Mouse (Mus musculus) midbrain, embryonic 10.5 days (tissue): ENCODE measurements around the gene Mmp10. TPM values are rescaled to one million over a fixed set of nuclear protein-coding genes. Genes with fewer than 3 reads are reported as not detected.

ENCODE experiments used
- DNase-seq: peaks from one replicate; pipeline ENCODE4 v3.0.0-alpha.2; 2017; ENCODE audit warnings: low spot score
- H3K27ac ChIP-seq: fragments of 300-500 bp; sonication (generic); replicated peaks from 2 replicates; pipeline ENCODE4 v1.5.1; 2016; ENCODE audit warnings: mild to moderate bottlenecking
- H3K27me3 ChIP-seq: fragments of 300-500 bp; sonication (generic); 2 replicates; pipeline ENCODE4 v1.6.1; 2016; ENCODE audit warnings: low read depth, mild to moderate bottlenecking; ENCODE audit not compliant: poor library complexity, severe bottlenecking
- H3K36me3 ChIP-seq: fragments of 300-500 bp; sonication (generic); 2 replicates; pipeline ENCODE4 v1.6.1; 2016; ENCODE audit warnings: mild to moderate bottlenecking, moderate library complexity
- H3K4me1 ChIP-seq: fragments of 300-500 bp; sonication (generic); 2 replicates; pipeline ENCODE4 v1.6.1; 2016
- H3K4me3 ChIP-seq: fragments of 300-500 bp; sonication (generic); 2 replicates; pipeline ENCODE4 v1.5.1; 2016; ENCODE audit warnings: mild to moderate bottlenecking, moderate library complexity
- H3K9me3 ChIP-seq: fragments of 300-500 bp; sonication (generic); replicated peaks from 2 replicates; pipeline ENCODE4 v1.6.1; 2016; ENCODE audit warnings: mild to moderate bottlenecking
- WGBS: fragments of 180-500 bp; shearing (Covaris S2); methylation state at CpG from one replicate; pipeline ENCODE4 v1.1.7; 2016; 5-methylcytosine and 5-hydroxymethylcytosine counted together
- polyA plus RNA-seq: library from polyadenylated mRNA; unstranded; fragments of >200 nt; fragmentation: Nextera tagmentation; extraction: Ambion mirVana; gene quantifications from 2 replicates; pipeline ENCODE4 v1.2.1, GENCODE M21; 2016

Mmp10 gene
- polyA plus RNA-seq, 1 experiment from 2014 or later: not detected

DNA sequence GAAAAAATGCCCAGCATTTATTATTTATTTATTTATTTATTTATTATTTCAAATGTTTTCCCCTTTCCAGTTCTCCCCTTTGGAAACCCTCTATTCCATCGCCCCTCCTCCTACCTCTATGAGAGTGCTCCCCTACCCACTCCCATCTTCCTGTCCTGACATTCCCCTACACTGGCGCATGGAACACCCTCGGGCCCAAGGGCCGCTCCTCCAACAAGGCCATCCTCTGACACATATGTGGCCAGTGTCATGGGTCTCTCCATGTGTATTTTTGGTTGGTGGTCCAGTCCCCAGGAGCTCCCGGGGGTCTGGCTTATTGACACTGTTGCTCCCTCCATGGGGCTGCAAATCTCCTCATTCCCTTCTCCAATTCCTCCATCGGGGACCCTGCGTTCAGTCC lies 43.8 kb downstream of the Mmp10 start:
- Histone ChIP-seq H3K4me3 (no peak overlapping the region), H3K9me3 (no peaks in the 10 kb centered on the region), H3K4me1 (no peaks in the 10 kb centered on the region), H3K27ac (no peak overlapping the region), H3K27me3 (no peaks in the 10 kb centered on the region), H3K36me3 (no peaks in the 10 kb centered on the region)
- no peak for DNase-seq
- WGBS: 85% methylated on average over 7 of the region's 7 CpGs

DNA sequence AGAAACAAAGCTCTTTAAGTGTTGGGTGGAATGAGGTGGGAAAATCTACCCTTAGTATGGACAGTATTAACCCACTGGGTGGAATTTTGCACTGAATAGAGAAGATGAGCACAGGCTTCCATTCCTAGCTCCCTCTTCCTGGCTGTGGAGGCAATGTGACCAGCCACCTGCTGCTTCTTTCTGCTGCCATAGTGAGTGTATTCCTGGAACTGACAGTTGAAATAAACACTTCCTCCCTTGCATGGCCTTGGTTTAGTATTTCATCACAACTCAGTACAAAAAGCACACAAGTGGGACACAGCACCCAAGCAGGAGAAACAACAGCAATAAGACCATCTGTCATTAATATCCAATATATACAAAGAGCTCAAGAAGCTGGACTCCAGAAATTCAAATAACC lies 49.8 kb downstream of the Mmp10 start:
- Histone ChIP-seq H3K4me3 (no peak overlapping the region), H3K27me3 (no peaks in the 10 kb centered on the region), H3K27ac (no peak overlapping the region), H3K36me3 (no peaks in the 10 kb centered on the region), H3K4me1 (no peaks in the 10 kb centered on the region), H3K9me3 (no peaks in the 10 kb centered on the region)
- DNase-seq: no peak

DNA sequence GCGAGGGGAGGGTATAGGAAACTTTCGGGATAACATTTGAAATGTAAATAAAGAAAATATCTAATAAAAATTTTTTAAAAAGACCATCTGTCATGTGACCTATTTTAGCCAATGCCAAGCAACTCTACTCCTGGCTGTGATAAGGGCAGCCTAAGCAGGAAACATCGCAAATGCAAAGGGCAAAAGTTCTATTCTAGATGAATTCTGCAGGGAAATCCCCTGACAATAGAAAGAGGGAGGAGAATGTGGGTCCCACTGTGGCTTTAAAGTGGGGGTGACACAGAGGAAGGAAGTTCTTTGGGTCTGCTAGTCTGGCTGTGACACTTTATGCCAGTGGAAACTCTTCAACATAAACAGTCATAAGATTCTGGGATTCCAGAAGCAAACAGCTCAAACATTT lies 51.4 kb downstream of the Mmp10 start:
- Histone ChIP-seq H3K36me3 (no peaks in the 10 kb centered on the region), H3K9me3 (no peaks in the 10 kb centered on the region), H3K27ac (no peak overlapping the region), H3K4me1 (no peaks in the 10 kb centered on the region), H3K4me3 (no peak overlapping the region), H3K27me3 (no peaks in the 10 kb centered on the region)
- WGBS: 87% methylated on average over 3 of the region's 3 CpGs
- no peak for DNase-seq

DNA sequence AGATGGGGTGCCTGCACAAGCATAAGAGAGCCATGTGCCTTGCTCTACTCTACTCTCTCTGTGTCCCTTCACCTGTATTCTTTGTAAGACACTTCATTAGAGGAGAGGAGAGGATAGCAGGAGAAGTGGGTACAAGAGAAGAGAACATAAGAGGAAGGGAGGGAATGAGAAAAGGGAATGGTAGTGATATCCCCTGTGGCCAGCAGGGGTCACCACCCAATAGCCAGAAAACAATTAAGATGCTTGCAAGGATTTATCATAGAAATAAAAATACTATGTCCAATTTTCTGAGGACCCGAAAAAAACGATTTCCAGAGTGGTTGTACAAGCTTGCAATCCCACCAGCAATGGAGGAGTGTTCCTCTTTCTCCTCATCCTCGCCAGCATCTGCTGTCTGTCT lies 52.2 kb downstream of the Mmp10 start:
- DNase-seq: no peak
- Histone ChIP-seq H3K4me1 (no peaks in the 10 kb centered on the region), H3K36me3 (no peaks in the 10 kb centered on the region), H3K27me3 (no peaks in the 10 kb centered on the region), H3K27ac (no peak overlapping the region), H3K9me3 (no peaks in the 10 kb centered on the region), H3K4me3 (no peak overlapping the region)
- 57% methylated on average over 3 of the region's 3 CpGs for WGBS

DNA sequence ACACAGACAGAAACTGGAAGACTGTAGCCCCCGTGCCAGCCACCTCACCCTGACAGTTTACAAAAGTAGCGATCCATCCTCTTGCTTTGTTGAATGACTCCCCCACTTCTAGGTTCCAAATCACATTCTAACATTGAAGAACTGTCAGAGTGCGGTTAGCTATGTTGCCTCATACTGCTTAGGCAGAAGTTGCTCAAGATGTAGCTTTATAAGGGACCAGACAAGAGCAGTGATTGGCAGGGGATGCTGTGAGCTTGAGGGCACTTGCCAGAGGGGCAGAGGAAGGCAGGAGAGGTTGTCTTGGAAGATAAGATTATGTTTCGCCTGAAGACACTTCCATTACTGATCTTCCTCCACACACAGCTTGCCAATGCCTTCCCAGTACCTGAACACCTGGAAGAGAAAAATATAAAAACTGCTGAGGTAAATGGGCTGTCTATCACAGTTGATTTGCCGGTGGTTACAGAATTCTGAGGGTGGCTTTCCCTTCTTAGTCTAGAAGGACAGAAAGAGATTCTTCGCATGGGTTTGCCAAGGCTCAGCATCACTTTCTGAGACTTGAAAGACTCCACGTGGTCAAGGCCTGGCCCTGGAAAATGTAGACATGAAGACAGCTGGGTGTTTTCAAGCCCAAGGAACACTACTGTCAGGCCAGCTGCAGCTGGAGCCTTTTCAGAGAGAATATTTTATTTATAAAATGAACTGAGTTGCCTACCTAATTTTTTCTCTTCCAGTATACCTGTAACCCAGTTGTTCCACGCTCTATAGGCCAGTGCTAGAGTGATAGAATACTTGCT lies 56.3 kb downstream of the Mmp10 start, which contains the start of gene Mmp8:
TSS of gene Mmp8 (plus strand) at position 236 of the 797 bp plus-strand sequence.
- Histone ChIP-seq H3K27me3 (no peaks in the 10 kb centered on the region), H3K4me3 (no peak within 1 kb of the TSS), H3K36me3 (no peaks in the 10 kb centered on the region), H3K27ac (no peak within 1 kb of the TSS), H3K4me1 (0 out of 2 replicates have a peak, but pooled peaks cover 6% of the 10 kb centered on the region), H3K9me3 (no peaks in the 10 kb centered on the region)
- no peak for DNase-seq
- 86% methylated on average over 8 of the region's 8 CpGs for WGBS

Other genes with a start within 250 kb of the Mmp10 start
- not detected in 2 replicates for gene Mmp13, start 229.8 kb upstream of the Mmp10 start, polyA plus RNA-seq
- not detected in 2 replicates for gene Mmp12, start 158.0 kb upstream of the Mmp10 start, polyA plus RNA-seq
- gene Mmp1b, start 114.3 kb upstream of the Mmp10 start, polyA plus RNA-seq: not detected in 2 replicates
- gene Mmp3, start 56.5 kb upstream of the Mmp10 start, polyA plus RNA-seq: not detected in 2 replicates
- not detected in 2 replicates for gene Mmp8, start 56.1 kb downstream of the Mmp10 start, polyA plus RNA-seq
- not detected in 2 replicates for gene Mmp27, start 69.0 kb downstream of the Mmp10 start, polyA plus RNA-seq
- gene Mmp20, start 125.9 kb downstream of the Mmp10 start, polyA plus RNA-seq: not detected in 2 replicates
- gene Mmp7, start 189.7 kb downstream of the Mmp10 start, polyA plus RNA-seq: not detected in 2 replicates